Mouse (Mus musculus) effector memory CD4-positive, alpha-beta T cell, adult 5 months (primary cell): ENCODE measurements around the gene Fcer2a. TPM values are rescaled to one million over a fixed set of nuclear protein-coding genes. Genes with fewer than 3 reads are reported as not detected.

Experiments used
- polyA plus RNA-seq: library from polyadenylated mRNA; unstranded; fragments of 100-300 nt; shearing (Covaris generic); gene quantifications from one replicate; pipeline ENCODE4 v1.2.1, GENCODE M21; 2017

Fcer2a gene
- not detected for polyA plus RNA-seq

GRCm38 (mm10) chr8:3694121-3694520, at the start of gene Fcer2a:
Fcer2a (minus strand) TSS chr8:3694175.

GRCm38 (mm10) chr8:3720551-3720950, 26.6 kb upstream of the Fcer2a start, which contains the start of gene Clec4g:
Clec4g (minus strand) TSS chr8:3720651.

GRCm38 (mm10) chr8:3676131-3676992, 17.6 kb downstream of the Fcer2a start, which contains the start of gene Trappc5:
Trappc5 (plus strand) TSS chr8:3676299.

GRCm38 (mm10) chr8:3671980-3672491, 21.9 kb downstream of the Fcer2a start, which contains the start of gene Fcor:
Fcor (minus strand) TSS chr8:3672362.

GRCm38 (mm10) chr8:3665507-3665906, 28.5 kb downstream of the Fcer2a start, which contains the start of gene Mcemp1:
Mcemp1 (plus strand) TSS chr8:3665754.

GRCm38 (mm10) chr8:3655526-3655925, 38.4 kb downstream of the Fcer2a start, which contains the start of gene Retn:
Retn (plus strand) TSS chr8:3655770.

Other genes starting within 250 kb of the Fcer2a start
- gene Pex11g, start 226.5 kb downstream of the Fcer2a start, polyA plus RNA-seq, result 2.1 TPM
- not detected for gene Tex45, start 223.3 kb downstream of the Fcer2a start, polyA plus RNA-seq
- gene Zfp358, start 201.0 kb downstream of the Fcer2a start, polyA plus RNA-seq, result 1.9 TPM
- 87.3 TPM for gene Mcoln1, start 193.7 kb downstream of the Fcer2a start, polyA plus RNA-seq
- 29.0 TPM for gene Pnpla6, start 178.8 kb downstream of the Fcer2a start, polyA plus RNA-seq
- not detected for gene C330021F23Rik, start 126.2 kb downstream of the Fcer2a start, polyA plus RNA-seq
- gene Camsap3, start 106.9 kb downstream of the Fcer2a start, polyA plus RNA-seq, result 0.44 TPM
- 102 TPM for gene Xab2, start 72.9 kb downstream of the Fcer2a start, polyA plus RNA-seq
- gene Pet100, start 72.6 kb downstream of the Fcer2a start, polyA plus RNA-seq, result 68.8 TPM
- gene Pcp2, start 68.6 kb downstream of the Fcer2a start, polyA plus RNA-seq, result not detected
- 160 TPM for gene Stxbp2, start 63.2 kb downstream of the Fcer2a start, polyA plus RNA-seq
- not detected for gene Retn, start 38.4 kb downstream of the Fcer2a start, polyA plus RNA-seq
- gene Mcemp1, start 28.4 kb downstream of the Fcer2a start, polyA plus RNA-seq, result not detected
- not detected for gene Fcor, start 21.8 kb downstream of the Fcer2a start, polyA plus RNA-seq
- 17.5 TPM for gene Trappc5, start 17.9 kb downstream of the Fcer2a start, polyA plus RNA-seq
- gene Clec4g, start 26.5 kb upstream of the Fcer2a start, polyA plus RNA-seq, result not detected
- gene Cd209a, start 54.8 kb upstream of the Fcer2a start, polyA plus RNA-seq, result 0.34 TPM
- gene Cd209e, start 160.1 kb upstream of the Fcer2a start, polyA plus RNA-seq, result not detected
- gene Cd209d, start 184.4 kb upstream of the Fcer2a start, polyA plus RNA-seq, result not detected
- not detected for gene Cd209b, start 232.7 kb upstream of the Fcer2a start, polyA plus RNA-seq